Mouse (Mus musculus): Measurements from ENCODE around the gene Fhit. TPM values are rescaled to one million over a fixed set of nuclear protein-coding genes. Genes with fewer than 3 reads are reported as not detected.

The Fhit gene
- polyA plus RNA-seq, 1 experiment, result not detected

DNA sequence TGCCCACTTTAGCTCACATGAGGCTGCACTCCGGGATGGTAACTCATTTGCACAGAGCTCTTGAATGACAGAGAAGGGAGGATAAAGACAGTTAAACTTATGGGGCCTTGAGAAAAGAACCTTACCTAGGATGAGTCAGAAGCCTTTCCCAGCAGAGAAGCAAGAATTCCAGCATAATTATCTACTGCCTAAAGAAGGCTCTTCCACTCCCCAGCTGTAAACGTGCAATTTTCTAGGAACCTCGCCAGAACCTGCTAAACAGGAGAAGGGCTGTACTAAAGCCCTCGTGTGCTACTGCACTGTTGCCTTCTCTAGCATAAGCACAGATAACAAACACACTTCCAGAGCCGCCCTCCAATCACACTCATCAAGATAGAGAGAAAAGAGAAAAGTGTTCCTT lies 709.6 kb downstream of the Fhit start:
- H3K27ac ChIP-seq (ENCODE audit: control insufficient read depth, insufficient read depth, low read depth, low read length, poor library complexity), result no peak overlapping the region
- H3K4me1 ChIP-seq (ENCODE audit: control insufficient read depth, insufficient read depth, low read length), result no peaks in the 10 kb centered on the region; the same call in 1 of the 2 replicates
- WGBS, result 33% methylated on average over 5 of the region's 5 CpGs
- no peak overlapping the region for H3K4me3 ChIP-seq (replicated peaks; ENCODE audit: control insufficient read depth, low read depth, low read length)
- no peak for TF ChIP-seq POLR2A (IDR thresholded peaks at IDR 0.05; ENCODE audit: borderline replicate concordance, control insufficient read depth, low read depth, low read length)
- TF ChIP-seq CTCF (IDR thresholded peaks at IDR 0.05; ENCODE audit: control insufficient read depth, insufficient read depth, low read length), result no peak

DNA sequence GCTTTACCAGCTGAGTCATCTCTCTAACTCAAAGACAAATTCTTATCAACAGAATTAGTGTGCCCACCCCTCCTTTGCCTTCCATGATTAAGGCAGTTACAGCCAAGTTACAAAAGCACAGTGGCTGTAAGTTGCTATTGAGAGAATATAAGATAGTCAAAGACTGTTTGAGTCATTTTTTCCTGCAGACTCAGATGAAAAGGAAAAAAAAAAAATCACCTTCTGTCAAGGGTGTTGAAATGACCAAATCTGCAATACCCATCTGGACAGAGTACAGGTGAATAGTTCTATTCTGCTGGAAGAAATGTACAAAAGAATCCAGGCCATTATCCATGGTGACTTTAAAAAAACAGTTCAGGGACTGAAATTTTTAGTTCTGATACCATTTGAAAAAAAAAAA lies 716.5 kb downstream of the Fhit start:
- H3K4me3 ChIP-seq (replicated peaks; ENCODE audit: control insufficient read depth, low read depth, low read length), result no peak overlapping the region
- TF ChIP-seq POLR2A (IDR thresholded peaks at IDR 0.05; ENCODE audit: borderline replicate concordance, control insufficient read depth, low read depth, low read length), result no peak
- TF ChIP-seq CTCF (IDR thresholded peaks at IDR 0.05; ENCODE audit: control insufficient read depth, insufficient read depth, low read length), result no peak
- H3K4me1 ChIP-seq (ENCODE audit: control insufficient read depth, insufficient read depth, low read length), result no peaks in the 10 kb centered on the region
- no peak overlapping the region for H3K27ac ChIP-seq (ENCODE audit: control insufficient read depth, insufficient read depth, low read depth, low read length, poor library complexity)

- H3K4me1 ChIP-seq (ENCODE audit: control insufficient read depth, insufficient read depth, low read length), result no peaks in the 10 kb centered on the region; the same call in 1 of the 2 replicates
- TF ChIP-seq POLR2A (IDR thresholded peaks at IDR 0.05; ENCODE audit: borderline replicate concordance, control insufficient read depth, low read depth, low read length) (no peak), CTCF (IDR thresholded peaks at IDR 0.05; ENCODE audit: control insufficient read depth, insufficient read depth, low read length) (no peak)
- 56% methylated on average over 1 of the region's 1 CpGs for WGBS
- peak overlapping the region; percentile 8 for H3K27ac ChIP-seq (ENCODE audit: control insufficient read depth, insufficient read depth, low read depth, low read length, poor library complexity)
- no peak overlapping the region for H3K4me3 ChIP-seq (replicated peaks; ENCODE audit: control insufficient read depth, low read depth, low read length)
These were observed 722.7 kb downstream of the Fhit start for GRCm38 (mm10) chr14:10439007-10439749.

DNA sequence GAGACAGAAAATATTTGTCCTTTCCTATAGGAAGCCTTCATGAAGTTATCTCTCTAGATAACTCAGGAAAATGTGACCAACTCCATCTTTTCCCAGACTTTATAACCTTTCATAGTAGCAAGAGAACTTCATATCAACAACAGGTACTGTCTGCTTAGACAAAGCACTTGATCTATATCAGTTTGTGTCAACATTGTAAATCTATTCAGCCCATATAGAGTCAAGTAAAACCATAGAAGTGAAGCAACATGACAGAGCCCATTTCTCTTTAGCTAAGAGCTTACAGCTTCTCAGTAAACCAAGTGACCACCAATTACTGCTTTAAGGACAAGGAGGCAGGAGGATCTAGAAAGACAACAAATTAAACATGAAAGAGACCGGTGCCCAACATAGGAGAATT lies 725.6 kb downstream of the Fhit start:
- no peak overlapping the region for H3K27ac ChIP-seq (ENCODE audit: control insufficient read depth, insufficient read depth, low read depth, low read length, poor library complexity)
- TF ChIP-seq CTCF (IDR thresholded peaks at IDR 0.05; ENCODE audit: control insufficient read depth, insufficient read depth, low read length) (no peak), POLR2A (IDR thresholded peaks at IDR 0.05; ENCODE audit: borderline replicate concordance, control insufficient read depth, low read depth, low read length) (no peak)
- 96% methylated on average over 1 of the region's 1 CpGs for WGBS
- H3K4me1 ChIP-seq (ENCODE audit: control insufficient read depth, insufficient read depth, low read length), result no peaks in the 10 kb centered on the region; the same call in 1 of the 2 replicates
- H3K4me3 ChIP-seq (replicated peaks; ENCODE audit: control insufficient read depth, low read depth, low read length), result no peak overlapping the region

- H3K4me1 ChIP-seq (ENCODE audit: control insufficient read depth, insufficient read depth, low read length), result no peaks in the 10 kb centered on the region; the same call in 1 of the 2 replicates
- 66% methylated on average over 2 of the region's 2 CpGs for WGBS
- H3K27ac ChIP-seq (ENCODE audit: control insufficient read depth, insufficient read depth, low read depth, low read length, poor library complexity), result no peak overlapping the region
- no peak overlapping the region for H3K4me3 ChIP-seq (replicated peaks; ENCODE audit: control insufficient read depth, low read depth, low read length)
- TF ChIP-seq POLR2A (IDR thresholded peaks at IDR 0.05; ENCODE audit: borderline replicate concordance, control insufficient read depth, low read depth, low read length) (no peak), CTCF (IDR thresholded peaks at IDR 0.05; ENCODE audit: control insufficient read depth, insufficient read depth, low read length) (no peak)
These were observed 729.3 kb downstream of the Fhit start for GRCm38 (mm10) chr14:10432502-10432901.

DNA sequence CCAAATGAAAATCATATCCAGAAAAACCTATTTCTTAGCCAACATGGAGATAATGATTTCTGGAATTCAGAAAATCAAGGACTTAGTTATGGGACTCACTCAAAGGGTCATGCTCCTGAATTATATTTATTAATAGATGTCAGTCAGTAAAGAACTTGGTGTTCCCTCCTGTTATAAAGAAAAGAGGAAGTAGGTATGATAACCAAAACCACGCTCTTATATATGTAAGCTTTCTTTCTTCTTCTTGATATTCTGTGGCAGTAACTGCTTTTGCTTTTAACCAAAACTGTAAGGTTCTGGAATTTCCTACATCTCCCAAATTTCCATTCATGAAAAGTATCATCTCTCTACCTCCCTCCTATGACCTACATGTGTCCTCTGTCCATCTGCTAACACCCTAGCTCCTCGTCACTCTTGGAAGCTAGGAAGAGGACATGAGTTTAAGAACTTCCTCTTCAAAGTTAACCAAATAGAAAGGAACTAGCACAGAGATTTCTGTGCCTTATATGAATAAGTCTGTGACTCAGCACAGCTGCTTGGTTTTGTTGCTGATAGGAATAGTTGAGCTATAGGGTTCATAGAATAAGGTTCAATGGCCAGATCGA lies 731.3 kb downstream of the Fhit start:
- Histone ChIP-seq H3K4me3 (replicated peaks; ENCODE audit: control insufficient read depth, low read depth, low read length) (no peak overlapping the region), H3K27ac (ENCODE audit: control insufficient read depth, insufficient read depth, low read depth, low read length, poor library complexity) (no peak overlapping the region), H3K4me1 (ENCODE audit: control insufficient read depth, insufficient read depth, low read length) (no peaks in the 10 kb centered on the region; the same call in 1 of the 2 replicates)
- no peak for TF ChIP-seq CTCF (IDR thresholded peaks at IDR 0.05; ENCODE audit: control insufficient read depth, insufficient read depth, low read length)
- no peak for TF ChIP-seq POLR2A (IDR thresholded peaks at IDR 0.05; ENCODE audit: borderline replicate concordance, control insufficient read depth, low read depth, low read length)
- 3% methylated on average over 3 of the region's 3 CpGs for WGBS

DNA sequence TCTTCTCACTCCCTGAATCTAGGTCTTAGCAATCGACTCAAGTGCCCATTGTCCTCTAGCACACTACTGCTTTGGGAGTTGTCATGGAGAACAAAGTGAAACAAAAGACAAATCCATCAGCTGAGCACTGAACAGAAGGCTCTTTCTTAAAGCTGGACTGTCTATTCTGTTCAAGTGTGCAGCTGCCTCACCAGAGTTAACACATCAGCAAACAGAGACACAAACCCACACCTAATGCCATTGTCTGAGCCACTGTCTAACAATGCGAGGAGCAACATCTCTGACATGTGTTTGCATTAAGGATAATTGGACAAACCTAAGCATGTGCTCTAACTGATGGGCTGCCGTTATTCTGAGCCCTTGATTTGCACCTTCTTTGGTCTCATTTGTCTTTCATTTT lies 738.3 kb downstream of the Fhit start:
- no peak overlapping the region for H3K4me3 ChIP-seq (replicated peaks; ENCODE audit: control insufficient read depth, low read depth, low read length)
- TF ChIP-seq POLR2A (IDR thresholded peaks at IDR 0.05; ENCODE audit: borderline replicate concordance, control insufficient read depth, low read depth, low read length) (no peak), CTCF (IDR thresholded peaks at IDR 0.05; ENCODE audit: control insufficient read depth, insufficient read depth, low read length) (no peak)
- WGBS, result 79% methylated on average over 3 of the region's 3 CpGs
- H3K4me1 ChIP-seq (ENCODE audit: control insufficient read depth, insufficient read depth, low read length), result no peaks in the 10 kb centered on the region
- no peak overlapping the region for H3K27ac ChIP-seq (ENCODE audit: control insufficient read depth, insufficient read depth, low read depth, low read length, poor library complexity)

GRCm38 (mm10) chr14:10422261-10422660 lies 739.6 kb downstream of the Fhit start:
- Histone ChIP-seq H3K27ac (ENCODE audit: control insufficient read depth, insufficient read depth, low read depth, low read length, poor library complexity) (no peak overlapping the region), H3K4me1 (ENCODE audit: control insufficient read depth, insufficient read depth, low read length) (no peaks in the 10 kb centered on the region), H3K4me3 (replicated peaks; ENCODE audit: control insufficient read depth, low read depth, low read length) (no peak overlapping the region)
- TF ChIP-seq POLR2A (IDR thresholded peaks at IDR 0.05; ENCODE audit: borderline replicate concordance, control insufficient read depth, low read depth, low read length) (no peak), CTCF (IDR thresholded peaks at IDR 0.05; ENCODE audit: control insufficient read depth, insufficient read depth, low read length) (no peak)
- WGBS, result 80% methylated on average over 1 of the region's 1 CpGs

Data from bone marrow, adult 2 months (tissue).